Mouse (Mus musculus) bone marrow, adult 2 months (tissue): ENCODE results near the gene Ccr1.

Experiments
- CTCF ChIP-seq: fragments of 200-500 bp; IDR thresholded peaks from 2 replicates; pipeline ENCODE4 v1.5.1; 2011; ENCODE audit warnings: low read length, control low read depth; ENCODE audit not compliant: control insufficient read depth, insufficient read depth
- POLR2A ChIP-seq: fragments of 200-500 bp; IDR thresholded peaks from 2 replicates; pipeline ENCODE4 v1.6.1; 2011; ENCODE audit warnings: low read depth, mild to moderate bottlenecking, control low read depth, low read length, borderline replicate concordance; ENCODE audit not compliant: control insufficient read depth

GRCm38 (mm10) chr9:123933716-123934445, 34.6 kb downstream of the Ccr1 start:
- TF ChIP-seq CTCF, result no peak
- no peak for TF ChIP-seq POLR2A
